Mouse (Mus musculus): ENCODE data around the gene Rps6ka5.

Rps6ka5 gene

GRCm38 (mm10) chr12:100530871-100531270 is 195.9 kb downstream of the Rps6ka5 start:
- no peak for DNase-seq (ENCODE audit: low spot score in 2 of 2)

DNA sequence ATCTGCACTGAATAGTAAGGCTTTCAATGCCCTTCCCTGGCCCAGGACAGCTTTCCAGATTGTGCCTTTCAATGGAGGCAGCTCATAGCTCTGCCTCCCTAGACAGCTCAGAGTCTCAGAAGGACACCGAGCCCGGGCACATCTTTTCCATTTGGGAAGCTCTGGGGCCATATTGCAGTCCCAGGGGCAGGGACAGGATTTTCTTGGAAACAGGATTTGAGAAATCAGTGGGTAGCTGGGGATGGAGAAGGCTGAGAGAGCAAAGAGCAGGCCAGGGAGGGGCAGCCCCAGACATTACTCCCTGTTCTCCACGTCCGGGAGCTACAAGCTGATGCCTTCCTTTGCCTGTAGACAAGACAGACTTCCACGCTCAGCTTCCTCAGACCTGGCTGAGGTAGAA is 197.1 kb downstream of the Rps6ka5 start:
- DNase-seq (ENCODE audit: low spot score in 2 of 2), result no peak

DNA sequence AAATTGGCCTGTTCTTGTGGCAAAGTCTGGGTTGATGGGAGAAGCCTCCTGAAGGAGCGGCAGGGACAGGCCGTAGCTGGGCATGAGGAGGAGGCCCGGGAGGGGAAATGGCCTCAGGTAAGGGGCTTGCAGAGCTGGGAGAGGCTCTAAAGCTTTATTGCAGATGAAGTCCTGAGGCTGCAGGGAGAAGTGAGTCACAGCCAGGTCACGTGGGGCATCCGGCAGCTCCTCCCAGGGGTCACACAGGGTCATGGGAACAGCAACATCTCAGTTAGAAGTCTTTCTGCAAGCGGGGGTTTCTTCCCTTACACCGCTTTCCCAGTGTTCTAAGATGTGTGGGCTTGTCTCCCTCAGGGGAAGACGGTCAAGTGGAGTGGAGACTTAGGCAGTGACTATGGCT is 197.6 kb downstream of the Rps6ka5 start:
- peak in 1 of 2 experiments; percentile 23 for DNase-seq (ENCODE audit: low spot score in 2 of 2)

DNA sequence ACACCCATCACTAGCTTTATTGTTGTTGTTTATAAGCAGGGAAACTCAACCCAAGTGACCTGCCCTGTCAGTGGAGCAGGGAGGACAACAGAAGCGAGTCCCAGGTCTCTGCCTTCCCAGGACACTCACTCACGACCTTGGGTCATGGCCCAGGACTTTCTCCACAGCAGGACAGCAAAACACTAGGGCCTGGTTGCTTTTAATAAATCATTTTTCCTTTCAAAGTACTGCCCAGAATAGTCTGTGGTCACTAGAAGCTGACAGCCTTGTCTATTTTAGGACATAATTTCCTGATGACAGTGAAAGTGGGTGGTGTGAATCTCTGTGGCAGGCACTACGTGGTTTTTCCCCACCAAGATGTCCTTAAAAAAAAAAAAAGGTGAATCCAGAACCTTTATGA is 198.5 kb downstream of the Rps6ka5 start:
- DNase-seq (ENCODE audit: low spot score in 2 of 2), result no peak

DNA sequence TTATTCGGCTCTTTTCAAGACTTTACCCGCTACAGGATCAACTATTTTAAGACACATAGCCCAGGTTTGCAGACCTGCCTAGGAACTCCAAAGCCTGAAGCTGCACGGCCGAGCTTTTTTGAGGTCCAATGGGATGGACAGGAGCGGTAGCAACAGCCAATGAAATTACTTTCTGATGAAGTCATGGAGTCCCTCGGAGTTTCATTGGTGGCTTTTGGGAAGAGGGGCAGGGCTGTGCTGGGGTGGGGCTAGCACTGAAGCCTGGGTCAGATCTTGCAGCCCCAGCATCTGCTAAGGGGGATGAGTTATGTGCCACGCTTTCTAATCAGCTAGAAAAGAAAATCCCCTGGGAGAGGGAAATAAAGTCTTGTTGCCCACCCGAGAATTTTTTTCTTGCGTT is 199.0 kb downstream of the Rps6ka5 start:
- DNase-seq (ENCODE audit: low spot score in 2 of 2), result peak in 1 of 2 experiments; percentile 60

GRCm38 (mm10) chr12:100527241-100527640 is 199.5 kb downstream of the Rps6ka5 start:
- DNase-seq (ENCODE audit: low spot score in 2 of 2), result no peak

DNA sequence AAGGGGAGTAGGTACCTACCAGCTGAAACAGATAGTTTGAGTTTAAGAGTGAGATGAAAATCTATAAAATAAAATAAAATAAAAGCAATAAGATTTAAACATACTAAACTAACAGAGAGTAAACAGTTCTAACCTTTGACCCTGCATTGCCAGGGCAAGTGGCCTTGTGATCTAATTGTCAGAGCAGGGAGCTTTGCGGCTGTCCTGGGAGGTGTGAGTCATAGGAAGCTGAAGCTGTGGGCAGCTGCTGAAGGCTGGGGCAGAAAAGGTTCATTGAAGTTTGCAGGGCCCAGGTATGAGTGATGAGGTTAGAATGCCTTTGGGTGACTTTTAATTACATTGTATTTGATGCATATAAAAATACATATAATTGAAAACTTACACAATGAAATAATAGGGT is 200.8 kb downstream of the Rps6ka5 start:
- no peak for DNase-seq (ENCODE audit: low spot score in 2 of 2)

GRCm38 (mm10) chr12:100520794-100521186 is 206.0 kb downstream of the Rps6ka5 start, which contains the start of gene Ttc7b:
Gene Ttc7b (minus strand): TSS chr12:100520826.
- DNase-seq (ENCODE audit: low spot score in 2 of 2), result peak; percentile 43 to 80

DNA sequence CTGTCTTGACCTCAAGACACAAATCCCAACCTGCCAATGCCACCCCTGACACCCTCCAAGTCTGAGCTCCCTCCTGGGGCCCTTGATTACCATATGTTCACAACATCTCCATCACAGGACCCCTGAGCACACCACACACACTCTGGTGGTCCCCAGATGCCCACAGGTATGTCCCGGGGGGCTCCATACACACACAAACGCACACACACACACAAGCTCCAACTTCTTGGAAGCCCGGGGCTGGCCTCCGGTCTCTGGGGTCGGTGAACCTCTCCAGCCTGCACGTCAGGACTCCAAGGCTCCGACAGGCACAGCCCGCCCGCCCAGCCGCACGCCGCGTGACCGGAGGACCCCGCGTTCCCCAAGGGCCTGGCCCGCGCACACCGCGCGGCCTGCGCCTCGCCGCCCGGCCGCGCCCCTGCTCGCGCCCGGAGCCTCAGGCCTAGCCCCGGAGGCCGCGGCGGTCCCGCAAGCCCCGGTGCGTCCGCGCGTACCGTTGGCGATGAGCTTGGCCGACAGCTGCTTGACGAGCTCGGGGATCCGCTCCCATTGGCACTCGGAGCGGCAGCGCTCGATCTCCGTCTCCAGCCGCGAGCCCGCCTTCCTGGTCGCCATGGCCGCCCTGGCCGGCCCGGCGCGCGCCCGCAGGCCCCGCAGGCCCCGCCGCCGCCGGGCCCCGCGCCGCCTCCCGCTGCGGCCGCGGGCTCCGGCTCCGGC is 206.5 kb downstream of the Rps6ka5 start:
- peak; percentile 25 to 75 for DNase-seq (ENCODE audit: low spot score in 2 of 2)

DNA sequence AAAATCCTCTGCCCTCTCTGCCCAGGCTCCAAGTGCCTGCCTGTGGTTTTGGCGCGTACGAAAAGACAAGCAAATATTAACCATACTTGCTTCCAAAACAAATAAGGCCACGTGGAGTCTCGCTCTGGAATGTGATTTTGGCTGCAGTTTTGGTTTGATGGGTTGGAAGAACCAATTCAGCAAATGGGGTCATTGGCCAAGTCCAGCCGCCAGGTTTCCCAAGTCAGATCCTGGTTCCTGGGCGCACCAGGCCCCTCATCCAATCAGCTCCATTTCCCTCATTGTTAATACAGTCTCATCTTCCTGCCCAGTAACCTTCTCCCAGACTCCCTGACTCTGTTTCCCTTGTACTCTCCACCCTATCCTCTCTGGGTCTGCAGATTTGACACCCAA is 207.1 kb downstream of the Rps6ka5 start:
- no peak for DNase-seq (ENCODE audit: low spot score in 2 of 2)

GRCm38 (mm10) chr12:100517371-100517770 is 209.4 kb downstream of the Rps6ka5 start:
- DNase-seq (ENCODE audit: low spot score in 2 of 2), result no peak

DNA sequence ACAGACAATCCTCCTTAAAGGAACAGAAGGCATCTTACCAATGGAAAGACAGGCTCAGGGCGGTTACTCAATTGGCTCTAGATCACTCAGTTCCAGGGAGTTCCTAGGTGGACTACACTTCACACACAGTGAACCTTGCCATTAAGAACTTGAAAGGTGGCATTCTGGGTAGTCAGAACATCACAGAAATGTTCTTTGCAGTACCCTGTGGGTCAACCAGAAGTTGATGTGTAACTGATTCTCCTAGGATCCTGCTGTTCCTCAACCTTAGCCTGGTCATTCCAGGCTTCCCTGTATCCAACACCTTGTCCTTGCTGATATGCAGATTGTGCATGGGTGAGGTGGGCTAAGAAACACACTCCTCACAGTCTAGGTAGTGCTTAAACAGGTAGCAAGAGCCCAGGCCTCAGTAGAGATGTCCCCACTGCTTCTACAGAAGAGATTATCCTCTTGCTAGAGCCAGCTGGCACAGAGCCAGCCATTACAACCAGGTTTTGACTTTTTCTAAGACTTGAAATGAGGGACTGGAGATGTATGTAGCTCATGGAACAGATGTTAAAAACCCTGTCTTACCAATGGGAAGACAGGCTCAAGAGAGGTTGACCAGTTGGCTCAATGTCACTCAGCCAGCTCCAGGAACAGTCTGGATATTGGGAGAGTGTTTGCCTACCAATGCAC is 210.5 kb downstream of the Rps6ka5 start:
- DNase-seq (ENCODE audit: low spot score in 2 of 2), result no peak

DNA sequence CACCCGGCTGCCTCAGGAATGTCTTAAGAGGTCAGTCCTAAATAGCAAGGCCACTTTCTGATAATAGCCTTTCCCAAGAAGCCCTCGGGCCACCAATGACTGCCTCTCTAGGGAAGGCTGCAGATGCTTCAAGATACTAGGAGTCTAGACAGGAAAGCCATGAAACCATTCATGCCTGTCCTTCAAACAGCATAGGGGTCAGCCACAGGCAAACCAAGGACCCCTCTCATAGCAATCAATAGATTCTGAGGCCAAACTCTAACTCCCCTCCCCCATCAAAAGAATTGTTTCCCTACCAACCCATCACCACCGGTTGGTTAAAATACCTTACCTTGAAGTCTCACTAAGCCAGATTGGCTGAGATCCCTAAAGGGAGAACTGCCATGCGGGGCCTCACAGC is 211.3 kb downstream of the Rps6ka5 start:
- no peak for DNase-seq (ENCODE audit: low spot score in 2 of 2)

- no peak for DNase-seq (ENCODE audit: low spot score in 2 of 2)
Observed at GRCm38 (mm10) chr12:100514611-100515010, 212.2 kb downstream of the Rps6ka5 start.

DNA sequence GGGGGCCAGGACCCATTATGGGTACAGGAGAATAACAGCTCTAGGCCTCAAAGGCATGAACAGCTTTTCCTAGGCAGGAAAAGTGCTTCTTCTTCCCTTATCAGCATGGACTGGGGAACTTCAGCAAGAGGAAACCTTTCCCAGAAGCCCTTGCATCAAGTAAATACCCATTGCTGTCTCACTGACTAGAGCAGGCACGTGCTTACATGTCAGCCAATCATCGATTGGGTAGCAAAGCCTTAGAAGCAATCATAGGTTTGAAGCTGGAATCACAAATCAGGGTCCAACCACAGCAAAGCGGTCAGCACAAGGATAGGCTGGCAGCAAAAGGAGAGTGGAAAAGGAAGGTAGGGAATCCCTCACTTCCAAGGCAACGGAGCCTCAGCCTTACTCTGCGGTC is 213.7 kb downstream of the Rps6ka5 start:
- DNase-seq (ENCODE audit: low spot score in 2 of 2), result no peak

DNA sequence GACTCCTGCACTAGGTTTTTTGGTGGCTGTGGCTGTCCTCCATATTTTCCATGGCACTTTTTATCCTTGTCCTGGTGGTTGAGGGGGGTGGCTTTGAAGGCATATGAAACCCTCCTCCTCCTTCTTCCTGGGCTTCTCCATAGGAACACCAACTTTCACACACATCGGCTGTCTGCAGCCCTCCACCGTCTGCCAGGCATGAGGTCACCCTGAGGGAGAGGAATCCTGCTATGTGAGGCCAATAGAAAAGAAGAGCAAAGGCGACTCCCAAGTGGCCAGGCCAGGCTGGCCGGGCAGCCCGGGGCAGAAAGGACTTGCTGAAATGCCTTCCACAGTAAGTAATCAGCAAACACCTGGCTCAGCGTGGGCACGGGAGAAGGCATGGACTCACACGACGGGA is 214.1 kb downstream of the Rps6ka5 start:
- no peak for DNase-seq (ENCODE audit: low spot score in 2 of 2)

DNA sequence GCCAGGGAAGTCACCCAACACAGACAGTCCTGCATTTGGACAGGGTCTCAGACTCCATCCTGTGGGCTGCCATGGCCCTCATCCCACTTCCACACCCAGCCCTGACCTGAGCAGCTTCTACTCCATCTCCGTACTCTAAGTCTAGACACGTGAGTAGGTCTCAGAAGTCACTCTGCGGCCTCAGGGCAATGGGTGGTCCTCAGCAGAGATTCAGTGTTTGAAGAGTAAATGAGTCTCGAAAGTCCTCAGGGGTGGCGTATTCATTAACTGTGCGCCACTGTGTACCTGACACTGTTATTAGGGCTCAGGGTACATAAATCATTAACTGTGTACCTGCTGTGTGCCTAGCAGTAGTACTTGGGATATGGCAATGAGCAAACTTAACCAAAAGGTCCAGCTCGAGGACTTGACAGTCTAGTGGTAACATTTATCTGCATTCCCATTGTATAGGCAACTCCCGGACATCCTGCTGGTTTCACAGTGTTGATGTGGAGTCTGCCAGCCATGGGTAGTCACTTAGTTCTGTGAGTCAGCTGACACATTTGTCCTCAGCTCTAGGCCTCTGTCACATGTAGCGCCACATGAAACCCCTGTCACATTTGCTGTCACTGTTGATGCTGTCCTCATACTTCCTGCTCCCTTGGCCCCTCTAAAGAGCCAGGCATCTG is 217.0 kb downstream of the Rps6ka5 start:
- DNase-seq (ENCODE audit: low spot score in 2 of 2), result no peak

- DNase-seq (ENCODE audit: low spot score in 2 of 2), result no peak
Observed at GRCm38 (mm10) chr12:100508668-100509067, 218.1 kb downstream of the Rps6ka5 start.

GRCm38 (mm10) chr12:100505484-100505883 is 221.3 kb downstream of the Rps6ka5 start:
- no peak for DNase-seq (ENCODE audit: low spot score in 2 of 2)

DNA sequence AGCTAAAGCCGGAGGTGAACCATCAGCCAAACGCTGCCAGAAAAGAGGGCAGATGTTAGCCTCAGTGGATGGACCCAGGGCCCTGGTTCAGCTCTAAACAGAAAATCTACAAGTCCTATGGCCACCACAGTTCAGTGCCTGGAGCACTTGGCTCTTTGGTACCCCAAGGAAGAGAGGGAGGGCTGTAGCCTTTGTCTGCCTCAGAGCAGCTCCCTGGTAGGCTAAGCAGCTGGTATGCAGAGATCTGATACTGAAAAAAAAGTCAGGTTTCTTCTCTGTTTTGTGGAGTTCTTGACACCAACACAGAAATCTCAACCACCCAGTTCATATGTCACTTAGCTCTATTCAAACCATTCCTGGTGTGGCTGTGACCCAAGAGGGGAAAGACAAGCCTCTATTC is 222.2 kb downstream of the Rps6ka5 start:
- DNase-seq (ENCODE audit: low spot score in 2 of 2), result no peak

GRCm38 (mm10) chr12:100503659-100504058 is 223.1 kb downstream of the Rps6ka5 start:
- no peak for DNase-seq (ENCODE audit: low spot score in 2 of 2)

- DNase-seq (ENCODE audit: low spot score in 2 of 2), result no peak
Observed at GRCm38 (mm10) chr12:100502544-100502943, 224.2 kb downstream of the Rps6ka5 start.

DNA sequence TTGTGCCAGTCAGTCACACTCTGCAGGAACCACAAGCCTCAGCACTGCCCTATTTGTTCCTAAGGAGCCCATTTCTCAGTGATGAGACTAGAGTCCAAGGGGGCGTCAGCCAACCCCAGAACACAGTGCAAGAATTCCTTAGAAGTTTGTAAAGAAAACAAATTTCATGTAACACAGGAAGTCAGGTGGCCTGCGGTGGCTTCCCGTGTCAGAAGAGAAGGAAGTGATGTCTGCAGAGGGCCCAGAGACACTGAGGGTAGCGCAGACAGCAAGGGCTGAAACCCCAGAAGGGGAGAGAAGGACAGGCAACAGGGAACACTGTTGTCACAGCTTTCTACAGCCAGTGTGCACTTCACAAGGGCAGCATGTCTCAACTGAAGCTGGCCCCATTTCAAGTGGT is 225.5 kb downstream of the Rps6ka5 start:
- peak in 1 of 2 experiments; percentile 21 for DNase-seq (ENCODE audit: low spot score in 2 of 2)
